Mouse (Mus musculus): ENCODE data around the gene Dusp1. TPM values are rescaled to one million over a fixed set of nuclear protein-coding genes. Genes with fewer than 3 reads are reported as not detected.

Dusp1 gene
- polyA plus RNA-seq, 1 experiment, result 33.5 TPM

GRCm38 (mm10) chr17:26603311-26603710, 41.4 kb upstream of the Dusp1 start:
- TF ChIP-seq CTCF (IDR thresholded peaks at IDR 0.05; ENCODE audit: extremely low read depth, insufficient read length, insufficient replicate concordance, low read depth, low read length), result no peak
- TF ChIP-seq POLR2A (IDR thresholded peaks at IDR 0.05; ENCODE audit: low read depth, low read length), result no peak
- H3K4me3 ChIP-seq (ENCODE audit: low read depth, low read length), result no peak overlapping the region
- H3K27me3 ChIP-seq (ENCODE audit: control insufficient read depth, insufficient read depth, low read length), result no peaks in the 10 kb centered on the region
- no peak overlapping the region for H3K27ac ChIP-seq (ENCODE audit: insufficient read depth, low read depth, low read length)
- no peaks in the 10 kb centered on the region for H3K36me3 ChIP-seq (ENCODE audit: control insufficient read depth, insufficient read depth, low read length)
- 87% methylated on average over 8 of the region's 8 CpGs for WGBS
- peaks cover 11% of the 10 kb centered on the region; the same call in 1 of the 2 replicates for H3K4me1 ChIP-seq (ENCODE audit: control insufficient read depth, insufficient read depth, insufficient read length, low read length)

- no peaks in the 10 kb centered on the region for H3K36me3 ChIP-seq (ENCODE audit: control insufficient read depth, insufficient read depth, low read length)
- H3K4me1 ChIP-seq (ENCODE audit: control insufficient read depth, insufficient read depth, insufficient read length, low read length), result peaks cover 11% of the 10 kb centered on the region; the same call in 1 of the 2 replicates
- 77% methylated on average over 12 of the region's 12 CpGs for WGBS
- TF ChIP-seq CTCF (IDR thresholded peaks at IDR 0.05; ENCODE audit: extremely low read depth, insufficient read length, insufficient replicate concordance, low read depth, low read length), result no peak
- no peak for TF ChIP-seq POLR2A (IDR thresholded peaks at IDR 0.05; ENCODE audit: low read depth, low read length)
- H3K27me3 ChIP-seq (ENCODE audit: control insufficient read depth, insufficient read depth, low read length), result no peaks in the 10 kb centered on the region
- no peak overlapping the region for H3K27ac ChIP-seq (ENCODE audit: insufficient read depth, low read depth, low read length)
- no peak overlapping the region for H3K4me3 ChIP-seq (ENCODE audit: low read depth, low read length)
Measured at GRCm38 (mm10) chr17:26602371-26602885, 40.5 kb upstream of the Dusp1 start.

GRCm38 (mm10) chr17:26601926-26602325, 40.0 kb upstream of the Dusp1 start:
- Histone ChIP-seq H3K4me1 (ENCODE audit: control insufficient read depth, insufficient read depth, insufficient read length, low read length) (peaks cover 14% of the 10 kb centered on the region; the same call in 1 of the 2 replicates), H3K4me3 (ENCODE audit: low read depth, low read length) (no peak overlapping the region), H3K36me3 (ENCODE audit: control insufficient read depth, insufficient read depth, low read length) (no peaks in the 10 kb centered on the region), H3K27me3 (ENCODE audit: control insufficient read depth, insufficient read depth, low read length) (no peaks in the 10 kb centered on the region), H3K27ac (ENCODE audit: insufficient read depth, low read depth, low read length) (no peak overlapping the region)
- 75% methylated on average over 6 of the region's 6 CpGs for WGBS
- TF ChIP-seq POLR2A (IDR thresholded peaks at IDR 0.05; ENCODE audit: low read depth, low read length) (no peak), CTCF (IDR thresholded peaks at IDR 0.05; ENCODE audit: extremely low read depth, insufficient read length, insufficient replicate concordance, low read depth, low read length) (no peak)

- Histone ChIP-seq H3K36me3 (ENCODE audit: control insufficient read depth, insufficient read depth, low read length) (no peaks in the 10 kb centered on the region), H3K4me1 (ENCODE audit: control insufficient read depth, insufficient read depth, insufficient read length, low read length) (peaks cover 17% of the 10 kb centered on the region; the same call in 1 of the 2 replicates), H3K4me3 (ENCODE audit: low read depth, low read length) (no peak overlapping the region), H3K27ac (ENCODE audit: insufficient read depth, low read depth, low read length) (no peak overlapping the region), H3K27me3 (ENCODE audit: control insufficient read depth, insufficient read depth, low read length) (no peaks in the 10 kb centered on the region)
- WGBS, result 88% methylated on average over 6 of the region's 6 CpGs
- no peak for TF ChIP-seq POLR2A (IDR thresholded peaks at IDR 0.05; ENCODE audit: low read depth, low read length)
- no peak for TF ChIP-seq CTCF (IDR thresholded peaks at IDR 0.05; ENCODE audit: extremely low read depth, insufficient read length, insufficient replicate concordance, low read depth, low read length)
Measured at GRCm38 (mm10) chr17:26601514-26601913, 39.6 kb upstream of the Dusp1 start.

GRCm38 (mm10) chr17:26600913-26601447, 39.1 kb upstream of the Dusp1 start:
- Histone ChIP-seq H3K4me1 (ENCODE audit: control insufficient read depth, insufficient read depth, insufficient read length, low read length) (peaks cover 19% of the 10 kb centered on the region; the same call in 1 of the 2 replicates), H3K36me3 (ENCODE audit: control insufficient read depth, insufficient read depth, low read length) (no peaks in the 10 kb centered on the region), H3K27me3 (ENCODE audit: control insufficient read depth, insufficient read depth, low read length) (no peaks in the 10 kb centered on the region), H3K27ac (ENCODE audit: insufficient read depth, low read depth, low read length) (no peak overlapping the region), H3K4me3 (ENCODE audit: low read depth, low read length) (no peak overlapping the region)
- WGBS, result 49% methylated on average over 17 of the region's 17 CpGs
- TF ChIP-seq POLR2A (IDR thresholded peaks at IDR 0.05; ENCODE audit: low read depth, low read length), result no peak
- no peak for TF ChIP-seq CTCF (IDR thresholded peaks at IDR 0.05; ENCODE audit: extremely low read depth, insufficient read length, insufficient replicate concordance, low read depth, low read length)

GRCm38 (mm10) chr17:26598845-26599244, 36.9 kb upstream of the Dusp1 start:
- Histone ChIP-seq H3K4me3 (ENCODE audit: low read depth, low read length) (no peak overlapping the region), H3K4me1 (ENCODE audit: control insufficient read depth, insufficient read depth, insufficient read length, low read length) (peaks cover 22% of the 10 kb centered on the region; the same call in 1 of the 2 replicates), H3K27ac (ENCODE audit: insufficient read depth, low read depth, low read length) (no peak overlapping the region), H3K27me3 (ENCODE audit: control insufficient read depth, insufficient read depth, low read length) (no peaks in the 10 kb centered on the region), H3K36me3 (ENCODE audit: control insufficient read depth, insufficient read depth, low read length) (no peaks in the 10 kb centered on the region)
- WGBS, result 84% methylated on average over 5 of the region's 5 CpGs
- TF ChIP-seq POLR2A (IDR thresholded peaks at IDR 0.05; ENCODE audit: low read depth, low read length) (no peak), CTCF (IDR thresholded peaks at IDR 0.05; ENCODE audit: extremely low read depth, insufficient read length, insufficient replicate concordance, low read depth, low read length) (no peak)

GRCm38 (mm10) chr17:26596856-26597481, 35.0 kb upstream of the Dusp1 start:
- no peak overlapping the region for H3K4me3 ChIP-seq (ENCODE audit: low read depth, low read length)
- H3K27ac ChIP-seq (ENCODE audit: insufficient read depth, low read depth, low read length), result no peak overlapping the region
- no peaks in the 10 kb centered on the region for H3K36me3 ChIP-seq (ENCODE audit: control insufficient read depth, insufficient read depth, low read length)
- no peak for TF ChIP-seq POLR2A (IDR thresholded peaks at IDR 0.05; ENCODE audit: low read depth, low read length)
- TF ChIP-seq CTCF (IDR thresholded peaks at IDR 0.05; ENCODE audit: extremely low read depth, insufficient read length, insufficient replicate concordance, low read depth, low read length), result no peak
- 70% methylated on average over 6 of the region's 6 CpGs for WGBS
- no peaks in the 10 kb centered on the region for H3K27me3 ChIP-seq (ENCODE audit: control insufficient read depth, insufficient read depth, low read length)
- H3K4me1 ChIP-seq (ENCODE audit: control insufficient read depth, insufficient read depth, insufficient read length, low read length), result peaks cover 22% of the 10 kb centered on the region

All from small intestine, adult 2 months (tissue).